Mouse (Mus musculus) liver, embryonic 14.5 days (tissue): ENCODE results near the gene Dennd5a. TPM values are rescaled to one million over a fixed set of nuclear protein-coding genes. Genes with fewer than 3 reads are reported as not detected.

Experiments used
- ATAC-seq: fragments of 200-750 bp; cut with Nextera tagmentation; 2 replicates; pipeline ENCODE4 v1.8.0; 2017; ENCODE audit warnings: moderate number of reproducible peaks, mild to moderate bottlenecking, moderate library complexity; ENCODE audit not compliant: insufficient read depth
- DNase-seq, 3 experiments: peaks; one replicate each; pipeline ENCODE4 v3.0.0-alpha.2; 2012 to 2013; ENCODE audit warnings: low read depth in 3 of 3, low spot score in 3 of 3
- H3K27ac ChIP-seq: fragments of 300-500 bp; sonication (generic); 2 replicates; pipeline ENCODE4 v1.5.1; 2014; ENCODE audit warnings: moderate library complexity, mild to moderate bottlenecking, control low read depth, inconsistent platforms
- H3K27me3 ChIP-seq: fragments of 300-500 bp; sonication (generic); 2 replicates; pipeline ENCODE4 v1.6.1; 2014; ENCODE audit warnings: mild to moderate bottlenecking, low read length, moderate library complexity; ENCODE audit not compliant: control insufficient read depth, insufficient read depth
- H3K36me3 ChIP-seq: fragments of 300-500 bp; sonication (generic); replicated peaks from 2 replicates; pipeline ENCODE4 v1.6.1; 2014; ENCODE audit warnings: low read depth; ENCODE audit not compliant: control insufficient read depth, insufficient read depth
- H3K4me1 ChIP-seq, 2 experiments: fragments of 200-500 bp in 1 of 2; fragments of 300-500 bp in 1 of 2; sonication (generic) in 1 of 2; replicated peaks; 2 replicates each; pipeline ENCODE4 v1.6.1; 2012 to 2014; ENCODE audit warnings: antibody characterized with exemption in 1 of 2, inconsistent platforms in 1 of 2, low read length in 1 of 2; ENCODE audit not compliant: control insufficient read depth in 2 of 2, insufficient read depth in 2 of 2
- H3K4me2 ChIP-seq: fragments of 300-500 bp; sonication (generic); 2 replicates; pipeline ENCODE4 v1.6.1; 2014; ENCODE audit warnings: low read depth, mild to moderate bottlenecking, control low read depth, moderate library complexity
- H3K4me3 ChIP-seq, 2 experiments: fragments of 200-500 bp in 1 of 2; fragments of 300-500 bp in 1 of 2; sonication (generic) in 1 of 2; 2 replicates each; pipeline ENCODE4 v1.5.1; 2012 to 2014; ENCODE audit warnings: low read depth in 2 of 2, low read length in 2 of 2, mild to moderate bottlenecking in 2 of 2, control low read depth in 1 of 2, inconsistent platforms in 1 of 2, moderate library complexity in 1 of 2; ENCODE audit not compliant: insufficient read depth in 1 of 2
- H3K9ac ChIP-seq: fragments of 300-500 bp; sonication (generic); replicated peaks from 2 replicates; pipeline ENCODE4 v1.6.1; 2014; ENCODE audit warnings: mild to moderate bottlenecking, control low read depth, moderate library complexity
- H3K9me3 ChIP-seq: fragments of 300-500 bp; sonication (generic); 2 replicates; pipeline ENCODE4 v1.6.1; 2016; ENCODE audit warnings: low read length, mixed read lengths; ENCODE audit not compliant: control insufficient read depth
- CTCF ChIP-seq: IDR thresholded peaks from 2 replicates; pipeline ENCODE4 v1.5.1; 2016; ENCODE audit warnings: antibody characterized with exemption, low read depth, control low read depth
- EP300 ChIP-seq: IDR thresholded peaks from 2 replicates; pipeline ENCODE4 v1.6.1; 2016; ENCODE audit warnings: antibody characterized with exemption, low read depth
- WGBS: fragments of 180-500 bp; shearing (Covaris S2); extraction: QIAGEN DNeasy Blood & Tissue Kit; methylation state at CpG from one replicate; pipeline ENCODE4 v1.1.7; 2014; ENCODE audit not compliant: insufficient replicate concordance; 5-methylcytosine and 5-hydroxymethylcytosine counted together
- polyA plus RNA-seq, 2 experiments: library from polyadenylated mRNA; depleted of rRNA in 1 of 2; stranded (reverse) in 1 of 2; unstranded in 1 of 2; fragments of >200 nt; fragmentation: Nextera tagmentation in 1 of 2; extraction: Ambion mirVana in 1 of 2; gene quantifications; 2 replicates each; pipeline versions ENCODE4 v1.2.1 to v1.2.3; 2012 to 2014

Dennd5a gene
- polyA plus RNA-seq, 2 experiments, result 6.9 to 13.8 TPM

DNA sequence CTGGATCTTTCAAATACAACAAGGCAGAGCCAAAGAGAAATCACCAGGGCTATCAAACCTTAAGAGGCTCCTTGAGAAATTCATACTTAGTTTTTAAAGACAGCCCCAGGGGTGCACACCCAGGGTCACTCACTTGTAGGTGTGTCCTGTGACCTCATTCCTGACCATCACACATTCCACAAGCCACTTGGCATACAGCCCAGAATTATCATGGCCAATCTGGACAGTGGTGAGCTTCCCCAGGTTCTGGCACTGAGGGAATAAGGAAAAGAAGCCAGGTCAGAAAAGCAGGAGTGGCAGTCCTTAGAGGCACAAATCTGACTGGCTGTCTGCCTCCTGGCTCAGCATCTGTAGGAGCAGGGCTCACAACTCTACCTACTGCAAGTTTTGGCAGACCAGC, 61.4 kb downstream of the Dennd5a start:
- no peak for DNase-seq
- Histone ChIP-seq H3K36me3 (peaks cover 3% of the 10 kb centered on the region), H3K4me3 (no peak overlapping the region), H3K9me3 (no peaks in the 10 kb centered on the region), H3K27ac (no peak overlapping the region), H3K4me1 (no peaks in the 10 kb centered on the region), H3K4me2 (no peak overlapping the region), H3K9ac (no peak overlapping the region), H3K27me3 (no peaks in the 10 kb centered on the region)
- ATAC-seq, result no peak
- TF ChIP-seq EP300, result no peak
- TF ChIP-seq CTCF, result no peak

GRCm38 (mm10) chr7:109892530-109892929, 67.7 kb downstream of the Dennd5a start:
- Histone ChIP-seq H3K9ac (no peak overlapping the region), H3K27me3 (no peaks in the 10 kb centered on the region), H3K4me2 (no peak overlapping the region), H3K36me3 (peaks cover 3% of the 10 kb centered on the region), H3K4me1 (no peaks in the 10 kb centered on the region), H3K27ac (no peak overlapping the region), H3K4me3 (no peak overlapping the region), H3K9me3 (no peaks in the 10 kb centered on the region)
- ATAC-seq, result no peak
- 33% methylated on average over 3 of the region's 3 CpGs for whole genome bisulfite sequencing
- no peak for TF ChIP-seq EP300
- peak; percentile 81 for TF ChIP-seq CTCF
- peak in 2 of 3 experiments; percentile 7 to 31 for DNase-seq

- H3K4me2 ChIP-seq, result no peak overlapping the region
- no peaks in the 10 kb centered on the region for H3K27me3 ChIP-seq
- H3K9me3 ChIP-seq, result no peaks in the 10 kb centered on the region
- H3K4me1 ChIP-seq, result no peaks in the 10 kb centered on the region
- no peak overlapping the region for H3K9ac ChIP-seq
- TF ChIP-seq EP300 (no peak), CTCF (no peak)
- H3K4me3 ChIP-seq, result no peak overlapping the region
- peaks cover 3% of the 10 kb centered on the region for H3K36me3 ChIP-seq
- ATAC-seq (no peak), DNase-seq (no peak)
- 71% methylated on average over 4 of the region's 4 CpGs for WGBS
- no peak overlapping the region for H3K27ac ChIP-seq
These were observed 68.5 kb downstream of the Dennd5a start for GRCm38 (mm10) chr7:109891786-109892185.

- TF ChIP-seq EP300 (no peak), CTCF (no peak)
- Histone ChIP-seq H3K27ac (no peak overlapping the region), H3K9me3 (no peaks in the 10 kb centered on the region), H3K4me2 (no peak overlapping the region), H3K4me3 (no peak overlapping the region), H3K36me3 (no peaks in the 10 kb centered on the region; the same call in 1 of the 2 replicates), H3K4me1 (no peaks in the 10 kb centered on the region), H3K9ac (no peak overlapping the region), H3K27me3 (no peaks in the 10 kb centered on the region)
- ATAC-seq, result no peak
- DNase-seq, result no peak
- WGBS, result 76% methylated on average over 2 of the region's 2 CpGs
These were observed 70.0 kb downstream of the Dennd5a start for GRCm38 (mm10) chr7:109890256-109890655.

DNA sequence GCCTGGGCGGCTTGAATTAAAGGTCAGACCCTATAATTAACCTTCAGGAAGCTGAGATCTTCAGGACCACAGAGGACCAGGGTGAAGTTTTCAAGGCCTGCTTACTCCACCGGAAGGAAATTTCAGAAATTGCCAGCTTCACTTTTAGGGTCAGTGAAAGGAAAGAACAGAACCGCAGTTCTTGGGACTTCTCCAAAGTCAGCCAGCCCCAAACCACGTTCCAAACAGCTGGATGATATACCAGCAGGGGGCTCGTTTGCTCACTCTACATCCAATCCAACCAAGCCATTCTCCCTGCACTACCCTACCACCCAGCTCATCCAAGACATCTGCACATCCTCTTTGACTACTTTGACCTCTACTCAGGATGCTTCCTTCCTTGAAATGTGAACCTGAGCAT, 71.0 kb downstream of the Dennd5a start:
- Histone ChIP-seq H3K27me3 (no peaks in the 10 kb centered on the region), H3K4me1 (no peaks in the 10 kb centered on the region), H3K4me3 (no peak overlapping the region), H3K9ac (no peak overlapping the region), H3K27ac (no peak overlapping the region), H3K36me3 (no peaks in the 10 kb centered on the region; the same call in 1 of the 2 replicates), H3K4me2 (no peak overlapping the region), H3K9me3 (no peaks in the 10 kb centered on the region)
- 52% methylated on average over 5 of the region's 5 CpGs for WGBS
- DNase-seq (no peak), ATAC-seq (no peak)
- TF ChIP-seq CTCF, result no peak
